Mouse (Mus musculus) bone marrow macrophage, adult 2 months (primary cell): ENCODE measurements at regions not wholly inside any gene's neighbourhood (a gene's known extent, or its start where the extent isn't known, plus 50 kb on each side); places are given as distances from the start of the nearest gene placed in this dataset.

Source experiments
- CTCF ChIP-seq: IDR thresholded peaks from 2 replicates; pipeline ENCODE4 v1.5.1; 2012; ENCODE audit warnings: low read depth, mild to moderate bottlenecking, low read length, moderate library complexity
- POLR2A ChIP-seq: IDR thresholded peaks from 2 replicates; pipeline ENCODE4 v1.6.1; 2012; ENCODE audit warnings: mild to moderate bottlenecking, low read depth, low read length, borderline replicate concordance

DNA sequence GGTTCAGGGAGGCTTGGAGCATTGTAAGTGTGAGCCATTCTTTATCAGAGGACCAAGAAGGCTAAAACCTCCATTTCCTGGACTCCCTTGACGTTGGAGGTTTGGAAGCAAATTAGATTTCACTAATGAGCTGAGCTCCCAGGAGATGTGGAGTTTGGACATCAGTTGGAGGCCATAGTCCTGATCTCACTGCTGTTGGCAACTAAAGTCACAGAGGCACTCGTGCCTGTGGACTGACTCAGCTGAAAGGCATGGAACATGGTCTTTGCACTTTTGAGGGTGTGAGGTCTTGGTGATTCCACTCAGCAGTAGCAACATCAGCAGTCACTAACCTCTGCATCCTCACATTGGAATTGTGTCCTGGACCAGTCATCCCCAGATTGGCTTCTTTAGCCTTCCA is 169.1 kb upstream of the Klf4 start:
- no peak for TF ChIP-seq POLR2A
- no peak for TF ChIP-seq CTCF
